Mouse (Mus musculus): ENCODE data around the gene Plcz1.

GRCm38 (mm10) chr6:139963775-139964174 is 77.5 kb downstream of the Plcz1 start:
- TF ChIP-seq POLR2A (IDR thresholded peaks at IDR 0.05; ENCODE audit: low read depth, low read length) (no peak), CTCF (IDR thresholded peaks at IDR 0.05; ENCODE audit: extremely low read depth, insufficient read depth, insufficient read length, insufficient replicate concordance) (no peak)

Measured in spleen, adult 2 months (tissue).